Mouse (Mus musculus) heart, embryonic 14.5 days (tissue): Measurements from ENCODE around the gene Rccd1. TPM values are rescaled to one million over a fixed set of nuclear protein-coding genes. Genes with fewer than 3 reads are reported as not detected.
A peak's percentile ranks its signal among the peaks of the same experiment; 100 is the strongest.

Experiments used
- ATAC-seq: fragments of 200-750 bp; cut with Nextera tagmentation; 2 replicates; pipeline ENCODE4 v1.8.0; 2017; ENCODE audit warnings: low read depth, moderate TSS enrichment; ENCODE audit not compliant: insufficient number of reproducible peaks, insufficient read depth, low FRiP score
- H3K27ac ChIP-seq, 2 experiments: fragments of 200-500 bp in 1 of 2; fragments of 300-500 bp in 1 of 2; sonication (generic) in 1 of 2; replicated peaks in 1 of 2; 2 replicates each; pipeline ENCODE4 v1.5.1; 2012 to 2014; ENCODE audit warnings: low read depth in 2 of 2, low read length in 2 of 2, control low read depth in 1 of 2, mild to moderate bottlenecking in 1 of 2, mixed read lengths in 1 of 2; ENCODE audit not compliant: control insufficient read depth in 1 of 2, insufficient read depth in 1 of 2
- H3K27me3 ChIP-seq: fragments of 300-500 bp; sonication (generic); 2 replicates; pipeline ENCODE4 v1.6.1; 2014; ENCODE audit warnings: mild to moderate bottlenecking, low read length, control low read depth; ENCODE audit not compliant: control insufficient read depth, insufficient read depth
- H3K36me3 ChIP-seq: fragments of 300-500 bp; sonication (generic); 2 replicates; pipeline ENCODE4 v1.6.1; 2014; ENCODE audit warnings: mild to moderate bottlenecking, control low read depth, low read length, mixed read lengths; ENCODE audit not compliant: control insufficient read depth, insufficient read depth
- H3K4me1 ChIP-seq, 2 experiments: fragments of 200-500 bp in 1 of 2; fragments of 300-500 bp in 1 of 2; sonication (generic) in 1 of 2; 2 replicates each; pipeline ENCODE4 v1.6.1; 2012 to 2014; ENCODE audit warnings: low read length in 2 of 2, control low read depth in 1 of 2, mixed read lengths in 1 of 2; ENCODE audit not compliant: control insufficient read depth in 2 of 2, insufficient read depth in 2 of 2
- H3K4me2 ChIP-seq: fragments of 300-500 bp; sonication (generic); 2 replicates; pipeline ENCODE4 v1.6.1; 2014; ENCODE audit warnings: mild to moderate bottlenecking, low read length
- H3K4me3 ChIP-seq, 2 experiments: fragments of 200-500 bp in 1 of 2; fragments of 300-500 bp in 1 of 2; sonication (generic) in 1 of 2; 2 replicates each; pipeline ENCODE4 v1.5.1; 2012 to 2014; ENCODE audit warnings: low read length in 2 of 2, mild to moderate bottlenecking in 2 of 2, control low read depth in 1 of 2, low read depth in 1 of 2, moderate library complexity in 1 of 2; ENCODE audit not compliant: control insufficient read depth in 1 of 2, insufficient read depth in 1 of 2
- H3K9ac ChIP-seq: fragments of 300-500 bp; sonication (generic); 2 replicates; pipeline ENCODE4 v1.6.1; 2014; ENCODE audit warnings: mild to moderate bottlenecking, low read length
- H3K9me3 ChIP-seq: fragments of 300-500 bp; sonication (generic); 2 replicates; pipeline ENCODE4 v1.6.1; 2016; ENCODE audit warnings: low read length, control low read depth; ENCODE audit not compliant: control insufficient read depth
- WGBS: fragments of 180-500 bp; shearing (Covaris S2); extraction: QIAGEN DNeasy Blood & Tissue Kit; methylation state at CpG from one replicate; pipeline ENCODE4 v1.1.7; 2014; 5-methylcytosine and 5-hydroxymethylcytosine counted together
- polyA plus RNA-seq: library from polyadenylated mRNA; unstranded; fragments of >200 nt; fragmentation: Nextera tagmentation; extraction: Ambion mirVana; gene quantifications from 2 replicates; pipeline ENCODE4 v1.2.1, GENCODE M21; 2014

Gene Rccd1
- polyA plus RNA-seq, 1 experiment from 2014 or later, result 7.6 TPM

- Histone ChIP-seq H3K4me1 (peaks cover 0 to 2% of the 10 kb centered on the region in 2 experiments; a peak in 1 of 4 replicates), H3K9me3 (no peaks in the 10 kb centered on the region), H3K4me3 (no peak overlapping the region), H3K9ac (no peak overlapping the region), H3K27me3 (no peaks in the 10 kb centered on the region), H3K4me2 (no peak overlapping the region), H3K27ac (peak overlapping the region in 1 of 2 experiments; percentile 44; a peak in 2 of 4 replicates), H3K36me3 (peaks cover 95% of the 10 kb centered on the region)
- WGBS, result 51% methylated on average over 4 of the region's 4 CpGs
- ATAC-seq, result no peak
Measured at GRCm38 (mm10) chr7:80358039-80358438, 33.8 kb upstream of the Rccd1 start.

- no peak overlapping the region for H3K9ac ChIP-seq
Measured at GRCm38 (mm10) chr7:80357156-80357555, 32.9 kb upstream of the Rccd1 start.

GRCm38 (mm10) chr7:80356351-80356750 is 32.1 kb upstream of the Rccd1 start:
- no peak overlapping the region for H3K9ac ChIP-seq
- peak overlapping the region; percentile 53 to 56; a peak in 3 of 4 replicates for H3K27ac ChIP-seq
- H3K4me3 ChIP-seq, result no peak overlapping the region
- H3K36me3 ChIP-seq, result peaks cover 92% of the 10 kb centered on the region
- no peak for ATAC-seq
- H3K4me2 ChIP-seq, result no peak overlapping the region
- peaks cover 0 to 2% of the 10 kb centered on the region in 2 experiments; a peak in 1 of 4 replicates for H3K4me1 ChIP-seq
- no peaks in the 10 kb centered on the region for H3K9me3 ChIP-seq
- 77% methylated on average over 13 of the region's 13 CpGs for WGBS
- H3K27me3 ChIP-seq, result no peaks in the 10 kb centered on the region

More at GRCm38 (mm10) chr7:80357156-80357555, 32.9 kb upstream of the Rccd1 start:
- Histone ChIP-seq H3K4me2 (no peak overlapping the region), H3K27me3 (no peaks in the 10 kb centered on the region), H3K4me3 (no peak overlapping the region), H3K27ac (peak overlapping the region; percentile 56 to 71), H3K36me3 (peaks cover 94% of the 10 kb centered on the region), H3K9me3 (no peaks in the 10 kb centered on the region), H3K4me1 (peaks cover 0 to 2% of the 10 kb centered on the region in 2 experiments; a peak in 1 of 4 replicates)
- WGBS, result 67% methylated on average over 8 of the region's 8 CpGs
- peak; percentile 20; the same call in 1 of the 2 replicates for ATAC-seq

GRCm38 (mm10) chr7:80352920-80353319 is 28.7 kb upstream of the Rccd1 start:
- Histone ChIP-seq H3K36me3 (peaks cover 76% of the 10 kb centered on the region), H3K27ac (no peak overlapping the region), H3K9me3 (no peaks in the 10 kb centered on the region), H3K27me3 (no peaks in the 10 kb centered on the region), H3K9ac (no peak overlapping the region), H3K4me3 (no peak overlapping the region), H3K4me1 (peaks cover 0 to 2% of the 10 kb centered on the region in 2 experiments; a peak in 1 of 4 replicates), H3K4me2 (no peak overlapping the region)
- 84% methylated on average over 8 of the region's 8 CpGs for WGBS
- no peak for ATAC-seq

GRCm38 (mm10) chr7:80350808-80351207 is 26.6 kb upstream of the Rccd1 start:
- WGBS, result 52% methylated on average over 2 of the region's 2 CpGs
- Histone ChIP-seq H3K27me3 (no peaks in the 10 kb centered on the region), H3K4me3 (no peak overlapping the region), H3K4me1 (peaks cover 2% of the 10 kb centered on the region in 2 experiments; a peak in 2 of 4 replicates), H3K9me3 (no peaks in the 10 kb centered on the region), H3K4me2 (no peak overlapping the region), H3K36me3 (peaks cover 54% of the 10 kb centered on the region), H3K27ac (no peak overlapping the region), H3K9ac (no peak overlapping the region)
- no peak for ATAC-seq

GRCm38 (mm10) chr7:80347670-80348586 is 23.7 kb upstream of the Rccd1 start:
- Histone ChIP-seq H3K4me2 (no peak overlapping the region), H3K9me3 (no peaks in the 10 kb centered on the region), H3K36me3 (peaks cover 31% of the 10 kb centered on the region), H3K27me3 (no peaks in the 10 kb centered on the region), H3K27ac (no peak overlapping the region), H3K4me3 (no peak overlapping the region), H3K9ac (no peak overlapping the region), H3K4me1 (peaks cover 7 to 9% of the 10 kb centered on the region in 2 experiments)
- ATAC-seq, result no peak
- WGBS, result 64% methylated on average over 13 of the region's 13 CpGs

- Histone ChIP-seq H3K27ac (no peak overlapping the region), H3K9ac (no peak overlapping the region), H3K4me1 (peaks cover 9 to 14% of the 10 kb centered on the region in 2 experiments), H3K27me3 (no peaks in the 10 kb centered on the region), H3K4me3 (no peak overlapping the region), H3K36me3 (peaks cover 21% of the 10 kb centered on the region), H3K9me3 (no peaks in the 10 kb centered on the region), H3K4me2 (no peak overlapping the region)
- WGBS, result 67% methylated on average over 5 of the region's 5 CpGs
- no peak for ATAC-seq
Measured at GRCm38 (mm10) chr7:80346830-80347229, 22.6 kb upstream of the Rccd1 start.
